Mouse (Mus musculus): ENCODE measurements at regions not wholly inside any gene's neighbourhood (a gene's known extent, or its start where the extent isn't known, plus 50 kb on each side); places are given as distances from the start of the nearest gene placed in this dataset.

DNA sequence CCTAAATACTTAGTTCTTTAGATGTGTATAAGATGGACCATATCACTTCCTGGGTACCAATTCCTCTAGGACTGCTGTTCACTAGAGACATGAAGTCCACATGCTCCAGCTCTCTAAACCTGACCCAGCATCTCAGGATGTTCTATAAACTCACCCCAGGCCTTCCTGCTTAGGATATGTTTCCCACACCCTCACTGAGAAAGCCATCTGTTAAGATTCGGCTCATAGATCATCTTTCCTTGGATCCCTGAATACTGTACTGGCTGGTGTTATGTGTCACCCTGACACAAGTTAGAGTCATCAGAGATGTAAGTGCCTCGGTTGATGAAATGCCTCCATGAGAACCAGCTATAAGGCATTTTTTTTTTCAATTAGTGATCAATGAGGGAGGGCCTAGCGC, 199.9 kb downstream of the Gm5426 start:
- TF ChIP-seq CTCF (IDR thresholded peaks at IDR 0.05) (no peak), POLR2A (IDR thresholded peaks at IDR 0.05; ENCODE audit: insufficient read depth, low read depth, low read length) (no peak)

All from heart, adult 2 months (tissue).